Mouse (Mus musculus) mammary gland, adult 2 months (tissue): ENCODE results near the gene Olfr116. TPM values are rescaled to one million over a fixed set of nuclear protein-coding genes. Genes with fewer than 3 reads are reported as not detected.

ENCODE experiments used
- polyA plus RNA-seq: library from polyadenylated mRNA; depleted of rRNA; stranded (reverse); fragments of >200 nt; gene quantifications from 2 replicates; pipeline ENCODE4 v1.2.3, GENCODE M21; 2012; ENCODE audit warnings: low replicate concordance; rRNA removed

The Olfr116 gene
- polyA plus RNA-seq: not detected in 2 replicates

GRCm38 (mm10) chr17:37627009-37627408 lies at the start of gene Olfr116, which contains the start of gene Olfr115:
TSS of gene Olfr116 (minus strand) at chr17:37627199.
TSS of gene Olfr115 (minus strand) at chr17:37627109.

GRCm38 (mm10) chr17:37666688-37667087 lies 39.7 kb upstream of the Olfr116 start, which contains the start of gene Olfr118:
TSS of gene Olfr118 (plus strand) at chr17:37666988.

GRCm38 (mm10) chr17:37663682-37664081 lies 36.7 kb upstream of the Olfr116 start, which contains the start of gene Olfr117:
TSS of gene Olfr117 (minus strand) at chr17:37663782.

GRCm38 (mm10) chr17:37592643-37593042 lies 34.4 kb downstream of the Olfr116 start, which contains the start of gene Olfr114:
TSS of gene Olfr114 (minus strand) at chr17:37592743.

GRCm38 (mm10) chr17:37577563-37577962 lies 49.4 kb downstream of the Olfr116 start, which contains the start of gene Olfr113:
TSS of gene Olfr113 (minus strand) at chr17:37577663.

Other genes starting within 250 kb of the Olfr116 start
- not detected in 2 replicates for gene Olfr105-ps, start 248.2 kb downstream of the Olfr116 start, polyA plus RNA-seq
- gene Olfr106-ps, start 236.8 kb downstream of the Olfr116 start, polyA plus RNA-seq: not detected in 2 replicates
- not detected in 2 replicates for gene Olfr107, start 228.0 kb downstream of the Olfr116 start, polyA plus RNA-seq
- gene Olfr108, start 181.7 kb downstream of the Olfr116 start, polyA plus RNA-seq: not detected in 2 replicates
- not detected in 2 replicates for gene Olfr109, start 168.3 kb downstream of the Olfr116 start, polyA plus RNA-seq
- gene H2-M2, start 143.6 kb downstream of the Olfr116 start, polyA plus RNA-seq: 13.9 and 17.2 TPM in 2 replicates
- 0.19 and 0.23 TPM in 2 replicates for gene Olfr110, start 134.7 kb downstream of the Olfr116 start, polyA plus RNA-seq
- gene Olfr111, start 119.2 kb downstream of the Olfr116 start, polyA plus RNA-seq: 0.22 and 0.52 TPM in 2 replicates
- not detected in 2 replicates for gene Olfr112, start 57.7 kb downstream of the Olfr116 start, polyA plus RNA-seq
- gene Olfr113, start 49.5 kb downstream of the Olfr116 start, polyA plus RNA-seq: not detected in 2 replicates
- not detected in 2 replicates for gene Olfr114, start 34.5 kb downstream of the Olfr116 start, polyA plus RNA-seq
- gene Olfr115, start 90 bp downstream of the Olfr116 start, polyA plus RNA-seq: not detected in 2 replicates
- not detected in 2 replicates for gene Olfr117, start 36.6 kb upstream of the Olfr116 start, polyA plus RNA-seq
- gene Olfr118, start 39.8 kb upstream of the Olfr116 start, polyA plus RNA-seq: not detected in 2 replicates
- gene Olfr119, start 69.4 kb upstream of the Olfr116 start, polyA plus RNA-seq: not detected in 2 replicates
- not detected in 2 replicates for gene Olfr120, start 94.6 kb upstream of the Olfr116 start, polyA plus RNA-seq
- not detected in 2 replicates for gene Olfr121, start 121.7 kb upstream of the Olfr116 start, polyA plus RNA-seq
- gene Olfr122, start 141.4 kb upstream of the Olfr116 start, polyA plus RNA-seq: not detected in 2 replicates
- not detected in 2 replicates for gene Olfr123, start 166.3 kb upstream of the Olfr116 start, polyA plus RNA-seq
- gene Olfr124, start 172.7 kb upstream of the Olfr116 start, polyA plus RNA-seq: not detected in 2 replicates
- gene Olfr125, start 205.8 kb upstream of the Olfr116 start, polyA plus RNA-seq: not detected in 2 replicates
- not detected in 2 replicates for gene Olfr126, start 220.3 kb upstream of the Olfr116 start, polyA plus RNA-seq